Mouse (Mus musculus) MEL (cell line): Measurements from ENCODE around the gene Plekhg4. TPM values are rescaled to one million over a fixed set of nuclear protein-coding genes. Genes with fewer than 3 reads are reported as not detected.

ENCODE experiments used
- DNase-seq: peaks from one replicate; pipeline ENCODE4 v3.0.0; 2011; ENCODE audit warnings: low read depth, low spot score
- H3K27ac ChIP-seq: 2 replicates; pipeline ENCODE4 v1.5.1; 2012; ENCODE audit warnings: low read depth, mild to moderate bottlenecking, control low read depth, low read length, moderate library complexity; ENCODE audit not compliant: control insufficient read depth
- H3K27me3 ChIP-seq, 2 experiments: fragments of 150-350 bp in 1 of 2; sonication (generic) in 1 of 2; 2 replicates each; pipeline ENCODE4 v1.6.1; 2012; ENCODE audit warnings: low read length in 2 of 2, mild to moderate bottlenecking in 2 of 2, improper control_type of control experiment in 1 of 2, moderate library complexity in 1 of 2; ENCODE audit not compliant: insufficient read depth in 2 of 2, control insufficient read depth in 1 of 2
- H3K36me3 ChIP-seq, 2 experiments: 2 replicates each; pipeline ENCODE4 v1.6.1; 2012 to 2014; ENCODE audit warnings: low read length in 2 of 2, improper control_type of control experiment in 1 of 2, inconsistent platforms in 1 of 2, mild to moderate bottlenecking in 1 of 2; ENCODE audit not compliant: insufficient read depth in 2 of 2, control insufficient read depth in 1 of 2
- H3K4me1 ChIP-seq, 2 experiments: fragments of 150-350 bp in 1 of 2; sonication (generic) in 1 of 2; 2 replicates each; pipeline ENCODE4 v1.6.1; 2012; ENCODE audit warnings: low read length in 2 of 2, improper control_type of control experiment in 1 of 2, mild to moderate bottlenecking in 1 of 2; ENCODE audit not compliant: insufficient read depth in 2 of 2, control insufficient read depth in 1 of 2
- H3K4me3 ChIP-seq, 2 experiments: fragments of 150-350 bp in 1 of 2; sonication (generic) in 1 of 2; 2 replicates each; pipeline ENCODE4 v1.5.1; 2012; ENCODE audit warnings: low read depth in 2 of 2, low read length in 2 of 2, mild to moderate bottlenecking in 2 of 2, moderate library complexity in 2 of 2, control low read depth in 1 of 2, improper control_type of control experiment in 1 of 2; ENCODE audit not compliant: control insufficient read depth in 1 of 2, insufficient read depth in 1 of 2
- H3K79me2 ChIP-seq: 2 replicates; pipeline ENCODE4 v1.6.1; 2012; ENCODE audit warnings: mild to moderate bottlenecking, low read length, moderate library complexity; ENCODE audit not compliant: control insufficient read depth, poor library complexity, insufficient read depth
- H3K9ac ChIP-seq: 2 replicates; pipeline ENCODE4 v1.6.1; 2012; ENCODE audit warnings: low read depth, mild to moderate bottlenecking, control low read depth, low read length, moderate library complexity; ENCODE audit not compliant: control insufficient read depth, poor library complexity, severe bottlenecking
- H3K9me3 ChIP-seq: fragments of 150-350 bp; sonication (generic); replicated peaks from 2 replicates; pipeline ENCODE4 v1.6.1; 2012; ENCODE audit warnings: mild to moderate bottlenecking, low read length, improper control_type of control experiment, moderate library complexity; ENCODE audit not compliant: insufficient read depth
- BHLHE40 ChIP-seq: IDR thresholded peaks from 2 replicates; pipeline ENCODE4 v1.6.1; 2012; ENCODE audit warnings: low read depth, mild to moderate bottlenecking, inconsistent platforms, low read length, improper control_type of control experiment, borderline replicate concordance
- CHD1 ChIP-seq: IDR thresholded peaks from 2 replicates; pipeline ENCODE4 v1.6.1; 2012; ENCODE audit warnings: low read depth, mild to moderate bottlenecking, inconsistent platforms, low read length, improper control_type of control experiment
- CHD2 ChIP-seq: IDR thresholded peaks from 2 replicates; pipeline ENCODE4 v1.6.1; 2011; ENCODE audit warnings: low read length, improper control_type of control experiment
- CTCF ChIP-seq, 3 experiments: IDR thresholded peaks in 2 of 3; conservative IDR thresholded peaks in 1 of 3; 2 replicates each; pipeline ENCODE4 v1.5.1; 2011 to 2012; ENCODE audit warnings: low read length in 3 of 3, low read depth in 2 of 3, mild to moderate bottlenecking in 2 of 3, improper control_type of control experiment in 1 of 3, inconsistent platforms in 1 of 3, mixed read lengths in 1 of 3, moderate library complexity in 1 of 3; ENCODE audit not compliant: control insufficient read depth in 1 of 3, insufficient read depth in 1 of 3, poor library complexity in 1 of 3, severe bottlenecking in 1 of 3
- GABPA ChIP-seq: IDR thresholded peaks from 2 replicates; pipeline ENCODE4 v1.6.1; 2012; ENCODE audit warnings: low read depth, mild to moderate bottlenecking, inconsistent platforms, low read length, improper control_type of control experiment, moderate library complexity
- GATA1 ChIP-seq: IDR thresholded peaks from 2 replicates; pipeline ENCODE4 v1.6.1; 2011; ENCODE audit warnings: low read depth, low read length, improper control_type of control experiment
- HCFC1 ChIP-seq: IDR thresholded peaks from 2 replicates; pipeline ENCODE4 v1.6.1; 2012; ENCODE audit warnings: low read depth, mild to moderate bottlenecking, inconsistent platforms, low read length, improper control_type of control experiment, moderate library complexity
- JUND ChIP-seq: IDR thresholded peaks from 2 replicates; pipeline ENCODE4 v1.6.1; 2011; ENCODE audit warnings: low read depth, mild to moderate bottlenecking, improper control_type of control experiment, low read length
- KAT2A ChIP-seq: conservative IDR thresholded peaks from 2 replicates; pipeline ENCODE4 v1.6.1; 2012; ENCODE audit warnings: low read depth, low read length, improper control_type of control experiment, inconsistent platforms
- MAFK ChIP-seq: IDR thresholded peaks from 2 replicates; pipeline ENCODE4 v1.6.1; 2011; ENCODE audit warnings: low read depth, mild to moderate bottlenecking, low read length, improper control_type of control experiment, borderline replicate concordance
- MAX ChIP-seq: IDR thresholded peaks from 2 replicates; pipeline ENCODE4 v1.6.1; 2011; ENCODE audit warnings: low read length, improper control_type of control experiment
- MEF2A ChIP-seq: IDR thresholded peaks from 2 replicates; pipeline ENCODE4 v1.6.1; 2014; ENCODE audit warnings: low read depth, mild to moderate bottlenecking, inconsistent platforms, low read length, improper control_type of control experiment; ENCODE audit not compliant: poor library complexity, insufficient replicate concordance, severe bottlenecking; ENCODE audit errors: extremely low read depth
- MXI1 ChIP-seq: IDR thresholded peaks from 2 replicates; pipeline ENCODE4 v1.6.1; 2011; ENCODE audit warnings: mild to moderate bottlenecking, low read depth, low read length, improper control_type of control experiment
- MYC ChIP-seq: IDR thresholded peaks from 2 replicates; pipeline ENCODE4 v1.6.1; 2011; ENCODE audit warnings: low read depth, mild to moderate bottlenecking, low read length, improper control_type of control experiment, moderate library complexity
- NELFE ChIP-seq: IDR thresholded peaks from 2 replicates; pipeline ENCODE4 v1.6.1; 2011; ENCODE audit warnings: low read depth, low read length, improper control_type of control experiment
- NRF1 ChIP-seq: IDR thresholded peaks from 2 replicates; pipeline ENCODE4 v1.6.1; 2014; ENCODE audit warnings: low read depth, mild to moderate bottlenecking, inconsistent platforms, low read length, improper control_type of control experiment, moderate library complexity; ENCODE audit not compliant: poor library complexity, insufficient read depth, severe bottlenecking
- RAD21 ChIP-seq: IDR thresholded peaks from 2 replicates; pipeline ENCODE4 v1.6.1; 2011; ENCODE audit warnings: mild to moderate bottlenecking, low read depth, low read length, improper control_type of control experiment
- SIN3A ChIP-seq: IDR thresholded peaks from 2 replicates; pipeline ENCODE4 v1.6.1; 2012; ENCODE audit warnings: low read length, improper control_type of control experiment, inconsistent platforms
- SMC3 ChIP-seq: IDR thresholded peaks from 2 replicates; pipeline ENCODE4 v1.6.1; 2011; ENCODE audit warnings: low read depth, low read length, improper control_type of control experiment
- UBTF ChIP-seq: IDR thresholded peaks from 2 replicates; pipeline ENCODE4 v1.6.1; 2012; ENCODE audit warnings: low read depth, mild to moderate bottlenecking, inconsistent platforms, low read length, improper control_type of control experiment, moderate library complexity, borderline replicate concordance; ENCODE audit not compliant: insufficient read depth
- USF1 ChIP-seq: IDR thresholded peaks from 2 replicates; pipeline ENCODE4 v1.6.1; 2014; ENCODE audit warnings: low read depth, mild to moderate bottlenecking, inconsistent platforms, low read length, improper control_type of control experiment, moderate library complexity
- USF2 ChIP-seq, 2 experiments: IDR thresholded peaks; 2 replicates each; pipeline ENCODE4 v1.6.1; 2011 to 2012; ENCODE audit warnings: improper control_type of control experiment in 2 of 2, low read length in 2 of 2, borderline replicate concordance in 1 of 2, inconsistent platforms in 1 of 2, low read depth in 1 of 2, mild to moderate bottlenecking in 1 of 2; ENCODE audit not compliant: insufficient read depth in 1 of 2
- ZC3H11A ChIP-seq: IDR thresholded peaks from 2 replicates; pipeline ENCODE4 v1.6.1; 2012; ENCODE audit warnings: low read depth, mild to moderate bottlenecking, inconsistent platforms, low read length, improper control_type of control experiment
- ZMIZ1 ChIP-seq: IDR thresholded peaks from 2 replicates; pipeline ENCODE4 v1.6.1; 2012; ENCODE audit warnings: low read depth, mild to moderate bottlenecking, inconsistent platforms, low read length, improper control_type of control experiment, moderate library complexity
- ZNF384 ChIP-seq: IDR thresholded peaks from 2 replicates; pipeline ENCODE4 v1.6.1; 2012; ENCODE audit warnings: low read depth, mild to moderate bottlenecking, inconsistent platforms, low read length, improper control_type of control experiment
- polyA plus RNA-seq, 2 experiments: library from polyadenylated mRNA; stranded (reverse) in 1 of 2; unstranded in 1 of 2; fragments of >175 nt in 1 of 2; fragments of >200 nt in 1 of 2; gene quantifications; 2 replicates each; pipeline versions ENCODE4 v1.2.1 to v1.2.4; 2012; ENCODE audit warnings: low replicate concordance in 2 of 2, low read depth in 1 of 2; ENCODE audit not compliant: insufficient read length in 2 of 2, insufficient read depth in 1 of 2, missing spikeins in 1 of 2
- total RNA-seq: library from RNA; depleted of rRNA; stranded (reverse); fragments of 300-350 nt; gene quantifications from 2 replicates; pipeline ENCODE4 v1.2.3, GENCODE M21; 2012

The Plekhg4 gene
- total and polyA plus RNA-seq, 3 experiments = 0.10 TPM; not detected in 2

GRCm38 (mm10) chr8:105361751-105362702 is 11.0 kb upstream of the Plekhg4 start:
- H3K9ac ChIP-seq = no peak overlapping the region
- no peaks in the 10 kb centered on the region for H3K79me2 ChIP-seq
- H3K4me3 ChIP-seq = no peak overlapping the region
- H3K27ac ChIP-seq = no peak overlapping the region
- TF ChIP-seq ZNF384 = 0 out of 2 replicates have a peak, but pooled peaks have one; percentile 9
- TF ChIP-seq NELFE = no peak
- H3K36me3 ChIP-seq = no peaks in the 10 kb centered on the region
- no peak for DNase-seq
- H3K4me1 ChIP-seq = no peaks in the 10 kb centered on the region
- no peaks in the 10 kb centered on the region for H3K9me3 ChIP-seq
- no peaks in the 10 kb centered on the region; a peak in 1 of 4 replicates for H3K27me3 ChIP-seq

- H3K9me3 ChIP-seq = no peaks in the 10 kb centered on the region
- no peak overlapping the region for H3K4me3 ChIP-seq
- H3K27me3 ChIP-seq = no peaks in the 10 kb centered on the region; a peak in 1 of 4 replicates
- H3K4me1 ChIP-seq = peaks cover 4 to 7% of the 10 kb centered on the region in 2 experiments; a peak in 3 of 4 replicates
- no peak overlapping the region for H3K9ac ChIP-seq
- DNase-seq = peak; percentile 42
- no peaks in the 10 kb centered on the region for H3K79me2 ChIP-seq
- H3K36me3 ChIP-seq = peaks cover 0 to 4% of the 10 kb centered on the region in 2 experiments; a peak in 2 of 4 replicates
- TF ChIP-seq GATA1 (no peak), USF1 (no peak), ZMIZ1 (no peak), MEF2A (no peak), ZC3H11A (no peak), NRF1 (no peak), MAX (no peak), KAT2A (no peak), MXI1 (no peak), HCFC1 (no peak), UBTF (no peak), SIN3A (no peak), RAD21 (peak; percentile 16; the same call in 1 of the 2 replicates), JUND (no peak), CHD2 (no peak), MAFK (no peak), ZNF384 (no peak), GABPA (no peak), USF2 (IDR thresholded peaks at IDR 0.05; ENCODE audit: borderline replicate concordance in 1 of 2, insufficient read depth in 1 of 2, low read depth in 1 of 2, low read length in 2 of 2) (no peak), SMC3 (peak; percentile 34), BHLHE40 (no peak), CHD1 (no peak), MYC (no peak), CTCF (IDR thresholded peaks at IDR 0.05 in 2 of 3, conservative IDR thresholded peaks at IDR 0.05 in 1 of 3; ENCODE audit: control insufficient read depth in 1 of 3, insufficient read depth in 1 of 3, low read depth in 2 of 3, low read length in 3 of 3, poor library complexity in 1 of 3, severe bottlenecking in 1 of 3) (peak; percentile 21 to 55 (median 26); a peak in 4 of 6 replicates)
- H3K27ac ChIP-seq = no peak overlapping the region
Measured at GRCm38 (mm10) chr8:105367107-105367506, 6.0 kb upstream of the Plekhg4 start.
